Comparison of ENCODE assay signal across 8 mouse cellular contexts in the genomic region with DNA sequence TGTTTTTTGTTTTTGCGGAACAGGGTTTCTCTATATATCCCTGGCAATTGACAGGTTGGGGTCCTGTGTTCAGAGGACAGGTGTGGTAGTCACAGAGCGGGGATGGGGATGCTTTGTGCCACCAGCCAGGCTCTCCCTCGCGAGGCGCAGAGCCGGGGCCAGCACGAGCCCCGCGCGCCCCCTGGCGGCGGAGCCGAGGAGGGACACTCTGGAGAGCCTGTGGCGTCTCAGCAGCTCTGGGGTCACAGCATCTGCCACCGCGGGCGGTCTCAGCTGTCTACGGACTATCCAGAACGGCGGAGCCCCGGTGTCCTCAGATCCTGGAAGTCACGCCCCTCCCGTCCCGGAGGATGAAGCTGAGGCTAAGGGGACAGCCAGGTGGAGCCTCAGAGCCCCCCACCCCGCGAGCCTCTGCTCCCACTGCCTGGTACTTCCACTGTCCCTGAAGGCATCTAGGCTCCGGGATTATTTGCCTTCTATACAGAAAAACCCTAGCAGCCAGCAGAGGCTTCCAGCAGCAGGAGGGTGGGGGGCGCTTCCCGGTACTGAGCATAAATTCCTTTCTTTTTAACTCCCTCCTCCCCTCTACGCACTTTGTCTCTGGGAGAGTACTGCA.
DNase-seq lines count a peak whose midpoint lies in the region; ATAC-seq lines count a peak whose summit lies in the region.

No protein-coding gene starts in this region.

- H3K9ac ChIP-seq in embryonic facial prominence, embryonic 14.5 days (ENCODE audit: low read depth, low read length): peak overlapping the region; percentile 52; the same call in 1 of the 2 replicates

- 7% methylated on average over 22 of the region's 30 CpGs for WGBS in embryonic facial prominence, embryonic 14.5 days

- no peaks in the 10 kb centered on the region for H3K36me3 ChIP-seq in embryonic facial prominence, embryonic 14.5 days (ENCODE audit: control insufficient read depth, insufficient read depth, low read length)

- H3K4me2 ChIP-seq in embryonic facial prominence, embryonic 14.5 days (ENCODE audit: low read depth, low read length): peak overlapping the region; percentile 56

- no peaks in the 10 kb centered on the region for H3K27me3 ChIP-seq in embryonic facial prominence, embryonic 14.5 days (replicated peaks; ENCODE audit: control insufficient read depth, insufficient read depth, low read length)

- H3K4me3 ChIP-seq in embryonic facial prominence, embryonic 14.5 days (ENCODE audit: low read depth, low read length): peak overlapping the region; percentile 28

- peak; percentile 89 for ATAC-seq in embryonic facial prominence, embryonic 14.5 days (ENCODE audit: low read depth)

- DNase-seq in CD4-positive helper T cell, adult 2 months (ENCODE audit: low read depth, low spot score): peak; percentile 78
- DNase-seq in adrenal gland, postnatal 4 days (ENCODE audit: low spot score in 2 of 2): peak; percentile 56 to 58
- peak; percentile 74 for DNase-seq in embryonic facial prominence, embryonic 14.5 days (ENCODE audit: low spot score)
- peak; percentile 49 to 51 for DNase-seq in heart, adult 9 months (ENCODE audit: low spot score in 2 of 2)
- DNase-seq in kidney, adult 8-10 months: peak; percentile 23 to 56
- DNase-seq in liver: peak; percentile 83
- DNase-seq in monocyte, adult 2 months (ENCODE audit: low read depth in 1 of 2, low spot score in 2 of 2): peak; percentile 33 to 43
- peak; percentile 69 to 73 for DNase-seq in spleen, postnatal 36 days (ENCODE audit: low spot score in 2 of 2)

- no peaks in the 10 kb centered on the region for H3K9me3 ChIP-seq in embryonic facial prominence, embryonic 14.5 days (ENCODE audit: control insufficient read depth, low read length)

- H3K27ac ChIP-seq in embryonic facial prominence, embryonic 14.5 days (replicated peaks; ENCODE audit: low read depth, low read length): no peak overlapping the region

- no peaks in the 10 kb centered on the region for H3K4me1 ChIP-seq in embryonic facial prominence, embryonic 14.5 days (ENCODE audit: control insufficient read depth, insufficient read depth, low read length)
